Mouse (Mus musculus) urinary bladder, adult 18-20 months (tissue): ENCODE data around the gene Slc13a2.
A peak's percentile ranks its signal among the peaks of the same experiment; 100 is the strongest.

Source experiments
- DNase-seq, 2 experiments: peaks; one replicate each; pipeline ENCODE4 v3.0.0; 2022; ENCODE audit warnings: low spot score in 2 of 2, mixed read lengths in 2 of 2

Gene Slc13a2

DNA sequence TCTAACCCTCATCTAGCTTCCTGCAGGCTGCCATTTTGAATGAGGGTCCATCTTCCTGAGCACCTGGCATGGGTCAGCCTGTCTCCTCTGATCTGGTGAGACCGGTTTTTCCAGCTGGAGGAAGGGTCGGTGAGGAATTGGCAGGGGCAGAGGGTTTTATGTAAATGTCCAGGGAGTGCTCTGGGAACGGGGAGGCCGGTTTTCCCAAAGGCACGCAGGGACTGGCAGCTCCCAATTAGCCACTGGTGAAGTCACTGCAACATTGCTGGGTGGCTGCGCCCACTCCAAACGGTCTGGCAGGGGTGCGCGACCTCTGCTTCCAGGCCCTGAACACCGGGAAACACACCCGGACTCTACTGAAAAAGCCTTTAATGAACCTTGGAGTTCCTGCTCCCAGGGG lies 25.1 kb downstream of the Slc13a2 start:
- no peak for DNase-seq

DNA sequence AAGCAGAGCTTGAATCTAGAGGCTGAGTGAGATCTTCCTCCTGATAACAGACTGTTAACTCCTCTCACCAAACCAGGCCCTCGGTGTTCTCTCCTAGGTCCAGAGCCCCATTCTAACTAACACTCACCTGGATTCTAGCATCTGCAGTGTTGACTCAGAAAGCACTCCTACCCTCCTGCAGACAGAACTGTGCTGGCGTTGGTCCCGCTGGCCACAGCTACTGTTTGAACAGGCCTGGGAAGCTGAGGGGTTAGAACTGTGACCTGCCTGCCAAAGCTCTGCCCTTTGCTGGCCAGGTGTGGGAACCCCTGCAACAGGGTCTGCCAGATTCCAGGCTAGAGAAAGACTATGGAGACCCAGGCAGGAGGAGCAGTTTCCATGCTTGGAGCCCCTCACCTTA lies 29.3 kb downstream of the Slc13a2 start:
- no peak for DNase-seq

DNA sequence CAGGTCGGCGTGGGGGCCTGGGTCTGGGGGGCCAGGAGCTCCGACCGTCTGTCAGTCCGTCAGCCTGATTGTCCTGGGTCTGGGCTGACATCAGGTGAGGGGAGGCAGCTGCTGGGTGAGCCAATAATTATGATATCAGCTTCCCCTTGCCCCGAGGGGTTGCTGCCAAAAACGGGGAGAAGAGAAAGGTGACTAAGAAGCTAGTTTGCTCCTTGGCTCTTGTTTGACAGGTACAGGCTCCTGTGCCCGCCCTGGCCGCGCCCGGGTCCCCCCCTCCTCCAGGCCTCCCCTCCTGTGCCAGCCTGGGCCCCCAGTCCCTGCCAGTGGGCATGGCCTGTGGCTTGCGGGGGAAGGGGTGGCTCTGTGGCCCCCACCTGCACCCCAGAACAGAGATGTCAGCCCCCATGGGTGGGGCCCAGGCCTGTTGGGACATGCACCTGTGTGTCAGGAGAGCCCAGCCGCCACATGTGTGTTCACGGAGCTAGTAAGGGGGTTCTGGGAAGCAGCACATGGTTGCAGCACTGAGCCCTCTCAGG lies 35.4 kb downstream of the Slc13a2 start, which contains the start of gene Foxn1:
Gene Foxn1 (minus strand): TSS at position 51 of the 536 bp plus-strand sequence.
- DNase-seq, result peak; percentile 27 to 60

DNA sequence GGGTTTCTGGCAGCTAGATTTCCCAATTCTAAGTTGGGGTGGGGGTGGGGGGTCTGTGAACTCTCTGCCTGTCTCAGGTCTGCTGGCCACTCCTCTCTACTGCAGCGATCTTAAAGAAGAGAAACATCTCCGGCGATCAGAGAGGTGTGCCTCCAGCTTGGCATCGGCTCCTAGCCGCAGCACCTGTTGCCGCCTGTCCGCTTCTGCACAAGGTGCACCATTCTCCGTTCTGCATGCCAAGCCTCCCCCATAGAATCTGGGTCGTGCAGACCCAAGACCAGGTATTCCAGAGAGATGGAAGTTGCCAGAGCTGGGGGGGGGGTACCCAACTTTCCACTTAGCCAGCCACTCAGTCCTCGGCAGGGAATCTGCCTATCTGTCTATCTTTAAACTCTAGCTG lies 36.2 kb downstream of the Slc13a2 start:
- no peak for DNase-seq

DNA sequence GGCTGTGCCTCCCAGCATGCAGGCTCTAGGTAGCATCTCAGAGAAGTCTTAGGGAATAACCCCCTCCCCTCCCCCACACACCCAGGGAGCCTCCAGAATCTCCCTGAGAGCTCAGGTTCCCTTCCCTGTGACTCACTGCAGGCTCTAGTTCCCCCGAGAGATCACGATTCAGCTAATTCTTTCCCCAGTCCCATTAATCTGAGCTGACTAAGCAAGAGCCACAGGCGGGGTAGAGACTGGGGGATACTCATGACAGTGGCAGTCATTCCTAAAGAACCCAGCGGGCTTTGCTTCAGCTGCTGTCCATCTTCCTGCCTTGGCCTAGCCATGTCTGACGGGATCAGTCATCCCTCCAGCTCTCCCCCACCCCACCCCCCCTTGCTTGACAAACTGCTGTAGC lies 39.3 kb downstream of the Slc13a2 start:
- DNase-seq, result no peak

DNA sequence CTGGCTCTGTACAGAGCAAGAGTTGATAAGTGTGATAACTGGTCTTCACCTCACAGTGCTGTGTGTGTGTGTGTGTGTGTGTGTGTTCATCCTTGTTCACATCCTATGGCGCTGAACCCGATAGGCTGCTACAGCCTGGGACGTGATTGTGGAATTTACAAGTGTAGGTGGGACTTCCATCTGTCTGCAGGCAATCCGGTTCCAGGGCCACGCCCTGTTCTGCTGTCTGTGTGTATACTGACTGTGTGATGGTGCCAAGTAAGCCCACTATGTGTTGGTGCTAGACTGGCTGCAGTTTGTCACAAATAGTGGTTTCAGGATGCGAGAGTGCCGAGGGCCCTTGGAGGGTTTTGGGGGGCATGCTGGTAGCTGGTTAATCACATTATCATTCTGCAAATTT lies 39.7 kb downstream of the Slc13a2 start:
- no peak for DNase-seq

DNA sequence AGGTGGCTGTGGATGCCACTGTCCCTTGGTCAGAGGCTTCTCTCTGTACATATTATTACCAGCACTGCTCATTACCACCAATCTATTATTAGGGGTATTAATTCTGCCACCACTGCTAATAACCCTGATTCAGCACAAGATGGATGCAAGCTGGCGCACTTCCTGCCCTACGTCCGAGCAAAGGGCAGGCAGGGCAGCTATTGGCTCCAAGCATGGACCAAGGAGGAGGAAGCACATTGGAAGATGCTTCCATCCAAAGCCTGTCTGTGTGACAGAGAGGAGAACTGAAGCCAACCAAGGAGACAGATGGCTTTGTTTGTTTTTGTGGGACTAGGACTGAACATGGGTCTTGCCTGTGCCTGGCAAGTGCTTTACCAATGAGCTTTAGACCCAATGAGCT lies 41.0 kb downstream of the Slc13a2 start:
- DNase-seq, result no peak

DNA sequence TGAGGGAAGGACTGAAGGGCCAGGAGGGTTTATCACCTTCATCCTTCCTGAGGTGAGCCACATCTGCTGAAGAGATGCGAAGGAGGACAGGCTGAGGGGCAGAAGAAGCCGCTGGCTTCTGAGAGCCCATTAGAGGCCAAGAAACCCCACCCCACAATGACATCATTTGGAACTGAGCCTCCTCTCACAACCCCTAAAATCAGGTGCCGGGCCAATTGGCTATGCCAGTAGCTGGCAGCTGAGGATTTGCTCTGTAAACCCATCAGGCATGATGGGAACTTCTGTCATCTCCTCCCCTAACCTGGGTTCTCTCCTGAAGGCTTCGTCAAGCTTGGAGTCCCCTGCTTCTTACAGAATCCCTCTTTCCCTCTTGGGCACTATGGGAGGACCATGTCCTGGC lies 41.7 kb downstream of the Slc13a2 start:
- DNase-seq, result no peak

DNA sequence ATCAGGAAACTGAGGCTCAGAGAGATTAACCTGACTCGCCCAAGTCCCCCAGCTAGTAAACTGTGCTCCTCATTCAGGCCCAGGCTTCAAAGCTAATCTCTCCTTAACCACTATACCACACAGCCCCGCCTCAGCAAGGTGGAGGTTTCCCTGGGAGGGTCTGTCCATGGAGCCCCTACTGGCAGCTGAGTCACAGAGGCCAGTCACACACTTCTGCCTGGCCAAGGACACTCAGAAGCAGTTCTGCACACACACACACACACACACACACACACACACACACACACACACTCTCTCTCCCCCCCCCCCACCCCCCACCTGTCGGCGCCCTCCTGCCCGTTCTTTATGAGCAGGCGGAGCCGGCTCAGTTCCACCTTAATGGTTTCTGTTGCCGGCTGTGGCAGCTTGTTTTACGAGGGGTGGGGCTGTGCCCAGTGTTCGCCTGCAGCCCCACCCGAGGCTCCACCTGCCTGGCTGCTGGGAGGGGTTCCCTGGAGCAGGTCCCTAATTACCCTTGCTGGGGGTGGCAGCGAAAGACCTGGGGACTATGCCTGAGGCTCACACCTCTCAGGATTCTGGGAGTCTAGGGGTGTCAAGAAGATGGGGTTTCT lies 44.4 kb downstream of the Slc13a2 start:
- DNase-seq, result peak; percentile 34 to 57

DNA sequence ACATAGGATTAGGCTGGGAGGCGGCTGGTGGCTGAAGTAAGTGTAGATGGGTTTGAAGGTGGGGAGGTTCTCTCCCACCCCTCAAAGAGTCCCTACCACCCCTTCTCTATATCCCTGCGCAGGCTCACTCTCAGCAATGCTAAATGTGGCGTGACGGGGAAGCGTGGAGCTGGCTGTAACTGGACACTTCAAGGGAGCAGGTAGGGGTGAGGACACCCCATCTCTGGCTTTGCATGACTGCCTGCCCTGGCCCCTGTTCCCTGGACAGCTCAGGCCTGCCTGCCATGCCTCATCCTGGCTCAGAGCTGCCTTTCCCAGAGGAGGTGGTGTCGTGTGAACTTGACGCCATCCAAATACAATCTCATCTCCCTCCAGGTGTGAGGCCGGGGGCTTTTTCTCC lies 47.9 kb downstream of the Slc13a2 start:
- no peak for DNase-seq

DNA sequence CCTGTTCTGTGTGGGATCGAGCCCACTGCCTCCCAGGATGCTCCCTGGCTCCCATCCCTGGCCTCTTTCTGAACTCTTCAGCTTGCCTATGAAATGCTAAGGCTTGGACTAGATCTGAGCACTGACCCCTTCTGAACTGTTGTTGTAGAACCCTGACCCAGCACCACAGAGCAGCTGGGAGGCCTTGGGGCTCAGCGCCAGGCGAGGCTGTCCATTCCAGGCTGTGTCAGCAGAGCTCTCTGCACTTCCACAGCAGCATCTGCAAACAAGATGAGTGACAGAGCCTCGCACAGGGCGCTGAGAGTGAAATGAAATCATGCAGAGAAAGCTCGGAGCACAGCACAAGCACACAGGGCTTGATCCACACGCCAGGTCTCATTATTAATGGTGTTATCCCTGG lies 49.4 kb downstream of the Slc13a2 start:
- DNase-seq, result no peak

DNA sequence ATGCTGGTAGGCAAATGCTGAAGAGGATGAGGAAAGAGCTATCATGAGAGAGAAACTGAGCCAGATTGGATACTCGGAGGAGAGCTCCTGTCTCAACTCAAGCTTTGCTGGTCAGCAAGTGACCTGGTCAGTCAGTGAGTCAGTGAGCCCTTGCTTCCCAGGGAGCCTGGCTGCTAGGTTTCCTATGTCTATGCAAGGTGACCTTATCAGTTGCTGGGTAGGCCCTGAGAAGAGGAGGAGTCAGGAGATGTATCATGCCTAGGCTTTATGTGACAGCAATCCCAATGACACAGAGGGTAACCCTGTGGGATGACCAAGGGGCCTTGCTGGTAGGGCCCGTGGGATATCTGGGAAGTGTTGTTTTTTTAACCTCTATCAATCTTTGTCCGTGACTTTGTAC lies 49.9 kb downstream of the Slc13a2 start:
- no peak for DNase-seq

DNA sequence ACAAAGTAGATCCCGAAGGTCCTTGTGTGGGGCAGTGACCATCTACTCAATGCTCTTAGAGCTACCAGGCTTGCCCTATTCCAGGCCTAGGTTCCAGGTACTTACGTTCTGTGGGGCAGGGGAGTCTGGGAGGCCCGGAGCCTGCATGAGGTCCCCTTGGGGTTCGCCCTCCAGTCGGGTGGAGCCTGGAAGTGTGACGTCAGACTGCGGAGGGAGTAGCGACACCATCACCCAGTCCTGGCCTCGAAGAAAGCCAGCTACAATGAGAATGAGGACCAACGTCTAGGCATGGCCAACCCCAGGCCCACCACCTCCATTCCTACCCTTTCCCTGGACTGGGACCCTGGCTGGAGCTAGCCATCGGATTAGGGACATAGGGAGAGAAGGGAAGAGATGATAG lies 50.3 kb downstream of the Slc13a2 start:
- DNase-seq, result no peak

DNA sequence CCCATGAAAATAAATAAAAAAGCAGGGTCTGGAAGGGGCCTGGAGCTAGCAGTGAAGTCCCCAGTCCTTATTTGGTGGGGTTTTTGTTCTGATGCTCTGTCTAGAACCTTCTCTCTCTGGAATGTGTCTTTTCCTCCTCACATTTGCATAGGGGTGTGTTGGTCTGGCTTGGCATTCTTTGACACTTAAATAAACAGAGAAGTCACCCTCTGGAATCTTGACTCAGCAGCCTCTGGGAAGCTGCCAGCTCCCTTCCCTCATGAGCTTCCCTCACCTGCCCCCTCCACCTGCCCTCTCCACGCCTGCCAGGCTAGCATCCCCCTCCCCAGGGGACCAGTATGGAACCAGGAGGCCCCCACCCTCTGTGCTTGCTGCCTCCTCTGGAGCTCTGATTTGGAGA lies 51.6 kb downstream of the Slc13a2 start:
- DNase-seq, result no peak

DNA sequence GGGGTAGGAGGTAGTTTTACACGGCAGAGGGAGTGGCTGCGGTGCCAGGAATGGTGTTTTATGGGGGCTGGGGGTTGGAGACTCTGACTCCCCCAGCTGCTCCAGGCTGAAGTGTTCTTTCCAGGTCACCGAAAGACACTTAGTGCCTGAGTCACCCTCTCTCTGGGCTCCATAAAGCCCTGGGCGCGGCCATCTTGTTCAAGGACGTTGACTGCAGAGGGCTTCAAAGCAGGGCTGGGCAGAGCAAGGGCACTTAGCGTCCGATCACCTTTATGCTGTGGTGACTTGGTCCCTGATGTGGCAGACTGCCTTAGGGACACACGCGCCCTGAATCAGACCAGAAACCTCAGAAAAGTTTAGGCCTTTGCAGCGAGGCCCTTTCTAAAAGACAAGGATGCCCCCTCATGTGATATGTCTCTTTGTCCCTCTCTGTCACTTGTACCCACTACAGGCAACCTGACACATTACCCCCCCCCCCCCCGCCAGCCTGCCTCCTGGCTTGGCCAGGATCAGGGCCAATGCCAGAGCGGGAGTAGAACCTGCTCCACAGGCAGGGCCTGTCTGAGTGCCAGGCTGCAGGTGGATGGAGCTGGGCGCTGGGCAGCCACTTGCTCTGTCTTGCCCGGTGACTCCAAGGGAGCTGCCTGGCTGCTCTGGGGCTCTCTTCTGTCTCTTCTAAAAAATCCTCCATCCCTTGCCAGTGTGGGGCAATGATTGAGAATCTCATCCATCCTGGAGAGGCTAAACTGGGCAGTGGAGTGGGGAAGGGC lies 54.4 kb downstream of the Slc13a2 start:
- peak in 1 of 2 experiments; percentile 75 for DNase-seq

DNA sequence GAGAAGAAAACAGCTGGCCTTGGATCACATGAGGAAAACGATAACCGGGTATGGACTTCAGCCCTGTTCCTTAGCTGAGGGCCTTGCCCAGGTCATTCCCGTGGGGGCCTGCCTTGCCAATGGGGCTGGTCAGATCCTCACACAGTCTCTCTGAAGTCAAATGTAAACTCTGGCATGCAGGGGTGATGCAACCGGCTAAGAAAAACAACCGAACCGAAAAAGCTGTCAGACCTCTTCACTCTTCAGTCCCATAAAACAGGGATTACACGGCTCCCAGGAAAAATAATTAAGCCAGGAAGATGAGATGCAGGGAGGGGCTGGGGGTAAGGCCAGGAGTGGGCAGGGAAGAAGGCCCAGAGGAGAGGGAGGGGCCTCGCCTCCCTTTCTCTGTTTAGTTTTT lies 57.9 kb downstream of the Slc13a2 start:
- no peak for DNase-seq

DNA sequence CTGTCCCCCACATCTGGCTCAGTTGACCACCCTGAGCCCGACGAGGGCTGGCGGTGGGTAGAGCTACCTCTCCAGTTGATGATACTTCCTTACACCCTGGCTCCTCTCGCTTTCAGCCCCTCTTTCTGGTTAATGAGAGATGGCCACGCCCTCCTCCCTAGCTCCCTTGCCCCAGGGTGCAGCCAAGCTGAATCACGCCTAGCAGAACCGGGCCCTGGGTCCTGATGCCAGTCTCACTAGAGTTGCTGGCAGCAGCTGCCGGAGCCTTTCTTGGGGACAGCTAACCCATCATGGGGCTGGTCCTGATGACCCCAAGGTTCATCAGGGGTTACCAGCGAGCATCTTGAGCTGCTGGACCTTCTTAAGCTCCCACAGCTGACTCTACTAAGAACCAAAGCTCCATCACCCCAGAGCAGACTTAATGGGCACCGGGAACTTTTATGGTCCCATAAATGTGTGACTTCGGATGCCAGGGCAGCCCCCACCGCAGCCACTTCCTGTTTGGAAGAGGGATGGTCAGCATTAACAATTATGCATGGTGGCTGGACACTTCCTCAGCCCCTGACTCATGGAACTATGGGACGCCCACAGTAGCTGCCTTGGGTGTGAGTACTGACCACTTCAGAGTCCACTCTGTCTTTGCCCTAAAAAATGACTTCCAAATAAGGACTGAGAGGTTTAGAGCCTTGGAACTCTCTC lies 58.6 kb downstream of the Slc13a2 start:
- DNase-seq, result no peak

DNA sequence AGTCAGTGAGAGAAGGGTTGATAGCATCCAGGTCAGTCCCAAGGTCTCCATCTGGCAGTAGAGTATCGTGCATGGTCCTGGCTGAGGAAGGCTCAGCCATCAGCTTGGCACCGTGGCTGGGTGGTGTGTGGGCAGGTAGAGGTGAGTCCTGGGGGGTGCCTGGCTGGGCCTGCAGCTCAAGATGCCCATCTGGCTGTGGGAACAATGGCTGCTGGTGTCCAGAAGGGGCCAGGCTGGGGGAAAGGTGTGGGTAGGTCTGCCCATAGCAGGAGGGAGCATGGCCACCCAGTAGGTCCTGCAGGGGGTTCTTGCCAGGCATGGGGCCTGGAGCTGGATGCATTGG lies 61.3 kb downstream of the Slc13a2 start:
- DNase-seq, result no peak

DNA sequence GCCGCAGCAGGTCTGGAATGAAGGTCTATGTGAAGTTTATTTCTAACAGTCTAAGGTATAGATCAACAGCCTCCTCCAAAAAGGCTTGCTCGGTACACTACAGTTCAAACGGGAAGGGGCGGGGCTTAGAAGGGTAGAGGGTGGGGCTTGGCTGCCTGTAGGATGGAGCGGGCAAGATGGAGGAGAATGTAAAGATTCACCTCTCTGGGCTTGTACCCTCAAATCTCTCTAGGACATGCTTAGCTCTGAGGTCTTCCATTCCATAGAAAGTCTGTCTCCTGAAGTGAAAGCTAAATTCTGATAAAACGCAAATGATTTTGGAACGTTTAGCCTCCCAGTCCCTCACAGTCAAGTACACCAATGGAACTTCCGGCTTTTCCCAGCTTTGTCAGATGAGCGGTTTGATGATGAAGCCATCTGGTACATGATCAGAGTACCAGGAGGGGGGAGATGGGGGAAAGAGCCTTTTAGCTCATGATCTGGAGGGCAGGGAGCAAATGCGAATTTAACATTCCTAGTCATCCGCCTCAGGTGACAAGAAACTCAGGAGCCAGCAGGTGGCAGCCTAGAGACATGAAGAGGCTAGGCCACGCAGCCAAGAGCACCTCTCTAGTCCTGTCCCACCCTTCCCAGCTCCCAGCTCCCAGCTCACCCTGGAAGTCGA lies 61.8 kb downstream of the Slc13a2 start:
- peak; percentile 57 to 77 for DNase-seq

DNA sequence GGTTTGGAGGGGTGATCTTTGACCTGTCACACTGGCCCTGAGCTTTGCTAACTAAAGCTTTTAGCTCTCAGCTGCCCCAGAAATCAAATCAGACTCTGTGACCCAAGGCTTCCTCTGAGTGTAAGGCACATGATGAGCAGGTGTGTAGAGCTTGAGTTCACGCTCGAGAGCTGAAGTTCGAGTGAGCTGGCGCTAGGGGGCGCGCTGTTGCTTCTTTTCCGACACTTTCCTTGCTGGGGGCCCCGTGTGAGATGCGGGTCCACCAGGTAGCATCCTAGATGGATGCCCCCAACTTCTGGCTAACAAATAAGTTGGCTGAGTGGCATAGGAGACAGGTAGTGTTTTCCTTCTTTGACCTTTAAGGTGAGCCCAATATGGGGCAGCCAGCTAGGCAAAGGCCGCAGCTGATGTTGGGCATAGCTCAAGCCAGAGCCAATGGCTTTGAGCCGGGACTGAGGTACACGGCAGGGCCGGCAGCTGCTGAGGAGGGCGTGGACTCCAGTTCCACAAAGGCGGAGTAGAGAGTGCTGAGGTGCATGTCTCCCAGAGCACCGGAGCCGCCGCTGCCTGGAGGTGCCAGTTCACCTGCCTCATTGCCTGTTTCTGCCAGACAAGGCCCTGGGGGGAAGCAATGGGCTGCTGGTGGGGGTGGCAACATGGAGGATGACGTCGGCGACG lies 63.5 kb downstream of the Slc13a2 start:
- DNase-seq, result no peak

DNA sequence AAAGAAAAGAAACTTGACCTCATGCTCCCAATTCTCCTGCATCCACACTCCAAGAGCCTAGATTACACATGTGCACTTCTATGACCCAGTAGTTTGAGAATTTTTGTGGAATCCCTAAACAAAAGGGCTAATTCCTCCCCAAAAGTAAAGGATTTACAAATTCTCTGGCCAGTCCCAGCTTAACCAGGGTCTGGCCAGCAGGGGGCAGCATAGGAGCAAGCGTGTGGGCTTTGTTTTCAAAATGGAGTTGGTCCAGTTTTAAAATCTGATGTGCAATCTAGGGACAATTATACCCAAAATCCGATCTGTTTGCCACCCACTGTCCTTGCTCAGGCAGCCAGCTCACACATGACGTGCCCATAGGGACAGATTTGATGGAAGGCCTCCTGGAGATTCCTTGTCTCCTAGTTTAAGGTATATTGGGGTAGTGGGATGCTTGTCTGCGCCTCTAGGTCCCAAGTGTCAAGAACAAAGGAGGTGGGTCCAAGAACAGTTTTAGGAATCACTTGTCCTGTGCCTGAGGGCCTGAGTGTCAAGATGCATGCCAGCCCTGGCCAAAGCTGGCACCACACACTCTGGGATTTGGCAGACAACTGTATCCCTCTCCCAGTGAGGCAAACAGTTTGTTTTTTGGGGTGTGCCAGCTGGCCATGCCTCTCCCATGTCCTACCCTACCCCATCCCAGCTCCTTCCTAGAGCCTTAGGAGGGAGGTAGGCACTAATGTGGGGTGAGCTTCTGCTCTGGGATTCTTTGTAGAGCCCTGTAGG lies 66.4 kb downstream of the Slc13a2 start:
- no peak for DNase-seq
